Mouse (Mus musculus) brain, embryonic 18.5 days (tissue): ENCODE measurements at regions not wholly inside any gene's neighbourhood (a gene's known extent, or its start where the extent isn't known, plus 50 kb on each side); places are given as distances from the start of the nearest gene placed in this dataset.

ENCODE experiments used
- DNase-seq: peaks from one replicate; pipeline ENCODE4 v3.0.0-alpha.2; 2012; ENCODE audit warnings: low read depth, low spot score

GRCm38 (mm10) chrX:47536130-47536529 lies 356.6 kb downstream of the Smarca1 start:
- no peak for DNase-seq

- DNase-seq: no peak
Observed at GRCm38 (mm10) chrX:47495056-47495455, 397.7 kb downstream of the Smarca1 start.

- no peak for DNase-seq
Observed at GRCm38 (mm10) chrX:47482728-47483127, 410.0 kb downstream of the Smarca1 start.

- no peak for DNase-seq
Observed at GRCm38 (mm10) chrX:47478226-47478625, 414.5 kb downstream of the Smarca1 start.

GRCm38 (mm10) chrX:47466721-47467499 lies 425.9 kb downstream of the Smarca1 start:
- DNase-seq: peak; percentile 24

GRCm38 (mm10) chrX:47461660-47462490 lies 430.9 kb downstream of the Smarca1 start:
- no peak for DNase-seq
